Mouse (Mus musculus): ENCODE results near the gene Prkg1. TPM values are rescaled to one million over a fixed set of nuclear protein-coding genes. Genes with fewer than 3 reads are reported as not detected.
"Not testable (repeated sequence)": the region's sequence is repeated elsewhere in the genome, so short reads cannot be mapped to it uniquely, and the experiment has no call there.

Prkg1 gene
- polyA plus RNA-seq, 1 experiment from 2014 or later = 5.6 TPM

GRCm38 (mm10) chr19:30549854-30550647, 1214.8 kb downstream of the Prkg1 start:
- DNase-seq (ENCODE audit: low spot score) (no peak), ATAC-seq (replicated peaks; ENCODE audit: low FRiP score) (no peak)
- WGBS = under 1% methylated on average over 17 of the region's 17 CpGs
- Histone ChIP-seq H3K4me1 (replicated peaks; ENCODE audit: control insufficient read depth, insufficient read depth, low read length) (peaks cover 10% of the 10 kb centered on the region; the same call in 1 of the 2 replicates), H3K4me3 (ENCODE audit: low read depth, low read length) (peak overlapping the region; percentile 28; the same call in 1 of the 2 replicates), H3K9me3 (ENCODE audit: control insufficient read depth, low read length) (no peaks in the 10 kb centered on the region), H3K27me3 (ENCODE audit: control insufficient read depth, insufficient read depth, low read length) (peaks cover 49% of the 10 kb centered on the region), H3K4me2 (ENCODE audit: low read depth, low read length, severe bottlenecking) (peak overlapping the region; percentile 55), H3K27ac (ENCODE audit: low read depth, low read length) (no peak overlapping the region), H3K36me3 (ENCODE audit: control insufficient read depth, insufficient read depth, low read length) (no peaks in the 10 kb centered on the region), H3K9ac (ENCODE audit: low read length) (no peak overlapping the region)

GRCm38 (mm10) chr19:30549044-30549853, 1215.6 kb downstream of the Prkg1 start, which contains the start of gene Dkk1:
Gene Dkk1, minus strand, starts transcription at chr19:30549665.
- Histone ChIP-seq H3K4me2 (ENCODE audit: low read depth, low read length, severe bottlenecking) (peak within 1 kb of the TSS; percentile 55), H3K27me3 (ENCODE audit: control insufficient read depth, insufficient read depth, low read length) (peaks cover 49% of the 10 kb centered on the region), H3K27ac (ENCODE audit: low read depth, low read length) (no peak within 1 kb of the TSS), H3K9ac (ENCODE audit: low read length) (no peak within 1 kb of the TSS), H3K4me3 (ENCODE audit: low read depth, low read length) (peak within 1 kb of the TSS; percentile 28), H3K4me1 (replicated peaks; ENCODE audit: control insufficient read depth, insufficient read depth, low read length) (peaks cover 10% of the 10 kb centered on the region; the same call in 1 of the 2 replicates), H3K36me3 (ENCODE audit: control insufficient read depth, insufficient read depth, low read length) (no peaks in the 10 kb centered on the region), H3K9me3 (ENCODE audit: control insufficient read depth, low read length) (no peaks in the 10 kb centered on the region)
- under 1% methylated on average over 26 of the region's 26 CpGs for WGBS
- peak; percentile 79 for ATAC-seq (replicated peaks; ENCODE audit: low FRiP score)
- peak; percentile 86 for DNase-seq (ENCODE audit: low spot score)

- WGBS = 0% methylated on average over 21 of the region's 23 CpGs
- H3K9ac ChIP-seq (ENCODE audit: low read length) = no peak overlapping the region
- peak; percentile 75 for DNase-seq (ENCODE audit: low spot score)
- H3K4me2 ChIP-seq (ENCODE audit: low read depth, low read length, severe bottlenecking) = peak overlapping the region; percentile 55
- ATAC-seq (replicated peaks; ENCODE audit: low FRiP score) = peak; percentile 66
- H3K4me1 ChIP-seq (replicated peaks; ENCODE audit: control insufficient read depth, insufficient read depth, low read length) = peaks cover 10% of the 10 kb centered on the region; the same call in 1 of the 2 replicates
- H3K27ac ChIP-seq (ENCODE audit: low read depth, low read length) = no peak overlapping the region
- peaks cover 49% of the 10 kb centered on the region for H3K27me3 ChIP-seq (ENCODE audit: control insufficient read depth, insufficient read depth, low read length)
- H3K36me3 ChIP-seq (ENCODE audit: control insufficient read depth, insufficient read depth, low read length) = no peaks in the 10 kb centered on the region
- peak overlapping the region; percentile 28 for H3K4me3 ChIP-seq (ENCODE audit: low read depth, low read length)
- no peaks in the 10 kb centered on the region for H3K9me3 ChIP-seq (ENCODE audit: control insufficient read depth, low read length)
Measured at GRCm38 (mm10) chr19:30548411-30549043, 1216.3 kb downstream of the Prkg1 start.

- H3K36me3 ChIP-seq (ENCODE audit: control insufficient read depth, insufficient read depth, low read length); ATAC-seq (replicated peaks; ENCODE audit: low FRiP score); H3K27ac ChIP-seq (ENCODE audit: low read depth, low read length); H3K4me1 ChIP-seq (replicated peaks; ENCODE audit: control insufficient read depth, insufficient read depth, low read length); H3K9me3 ChIP-seq (ENCODE audit: control insufficient read depth, low read length): not testable (repeated sequence)
- H3K27me3 ChIP-seq (ENCODE audit: control insufficient read depth, insufficient read depth, low read length) = peaks cover 11% of the 10 kb centered on the region; the same call in 1 of the 2 replicates
- peak overlapping the region; percentile 44; the same call in 1 of the 2 replicates for H3K9ac ChIP-seq (ENCODE audit: low read length)
- H3K4me3 ChIP-seq (ENCODE audit: low read depth, low read length) = peak overlapping the region; percentile 34
- DNase-seq (ENCODE audit: low spot score) = peak; percentile 57
- peak overlapping the region; percentile 58 for H3K4me2 ChIP-seq (ENCODE audit: low read depth, low read length, severe bottlenecking)
- WGBS = 2% methylated on average over 44 of the region's 44 CpGs
Measured at GRCm38 (mm10) chr19:30539365-30539941, 1225.4 kb downstream of the Prkg1 start.

GRCm38 (mm10) chr19:30516771-30517170, 1248.1 kb downstream of the Prkg1 start:
- Histone ChIP-seq H3K4me2 (ENCODE audit: low read depth, low read length, severe bottlenecking) (no peak overlapping the region), H3K27ac (ENCODE audit: low read depth, low read length) (no peak overlapping the region), H3K9me3 (ENCODE audit: control insufficient read depth, low read length) (no peaks in the 10 kb centered on the region), H3K36me3 (ENCODE audit: control insufficient read depth, insufficient read depth, low read length) (no peaks in the 10 kb centered on the region), H3K4me3 (ENCODE audit: low read depth, low read length) (no peak overlapping the region), H3K4me1 (replicated peaks; ENCODE audit: control insufficient read depth, insufficient read depth, low read length) (no peaks in the 10 kb centered on the region), H3K9ac (ENCODE audit: low read length) (no peak overlapping the region), H3K27me3 (ENCODE audit: control insufficient read depth, insufficient read depth, low read length) (no peaks in the 10 kb centered on the region)
- ATAC-seq (replicated peaks; ENCODE audit: low FRiP score) (no peak), DNase-seq (ENCODE audit: low spot score) (no peak)
- 78% methylated on average over 6 of the region's 6 CpGs for WGBS

Other genes starting within 250 kb of the Prkg1 start
- gene A1cf, start 103.7 kb upstream of the Prkg1 start, polyA plus RNA-seq (2014; fragmentation: Nextera tagmentation; extraction: Ambion mirVana) = not detected in 2 replicates